Mouse (Mus musculus) retina, postnatal 7 days (tissue): Measurements from ENCODE around the gene Il16.

Source experiments
- DNase-seq: peaks from one replicate; pipeline ENCODE4 v3.0.0-alpha.2; 2012; ENCODE audit warnings: low read depth, low spot score

Gene Il16

GRCm38 (mm10) chr7:83682640-83683274 lies 62.8 kb downstream of the Il16 start:
- no peak for DNase-seq

- DNase-seq: no peak
Measured at GRCm38 (mm10) chr7:83678506-83678905, 67.0 kb downstream of the Il16 start.

- DNase-seq: no peak
Measured at GRCm38 (mm10) chr7:83677296-83677695, 68.2 kb downstream of the Il16 start.

GRCm38 (mm10) chr7:83675545-83676254 lies 69.8 kb downstream of the Il16 start:
- DNase-seq: peak; percentile 13

GRCm38 (mm10) chr7:83671573-83671972 lies 74.0 kb downstream of the Il16 start:
- no peak for DNase-seq

GRCm38 (mm10) chr7:83668724-83669123 lies 76.8 kb downstream of the Il16 start:
- DNase-seq: peak; percentile 16

GRCm38 (mm10) chr7:83667936-83668645 lies 77.4 kb downstream of the Il16 start:
- no peak for DNase-seq

GRCm38 (mm10) chr7:83666087-83666595 lies 79.4 kb downstream of the Il16 start:
- no peak for DNase-seq

- no peak for DNase-seq
Measured at GRCm38 (mm10) chr7:83662711-83663375, 82.7 kb downstream of the Il16 start.

GRCm38 (mm10) chr7:83661763-83662162 lies 83.8 kb downstream of the Il16 start:
- DNase-seq: no peak

GRCm38 (mm10) chr7:83661031-83661430 lies 84.5 kb downstream of the Il16 start:
- no peak for DNase-seq

GRCm38 (mm10) chr7:83660273-83660691 lies 85.2 kb downstream of the Il16 start:
- no peak for DNase-seq

GRCm38 (mm10) chr7:83659159-83660065 lies 86.1 kb downstream of the Il16 start:
- no peak for DNase-seq

GRCm38 (mm10) chr7:83658716-83659115 lies 86.8 kb downstream of the Il16 start:
- no peak for DNase-seq

- DNase-seq: no peak
Measured at GRCm38 (mm10) chr7:83654938-83655630, 90.4 kb downstream of the Il16 start.

GRCm38 (mm10) chr7:83654196-83654595 lies 91.3 kb downstream of the Il16 start:
- no peak for DNase-seq

GRCm38 (mm10) chr7:83653605-83654051 lies 91.9 kb downstream of the Il16 start:
- DNase-seq: no peak

- DNase-seq: no peak
Measured at GRCm38 (mm10) chr7:83652498-83652897, 93.0 kb downstream of the Il16 start.

GRCm38 (mm10) chr7:83650638-83651037 lies 94.9 kb downstream of the Il16 start:
- DNase-seq: no peak

GRCm38 (mm10) chr7:83648807-83649206 lies 96.7 kb downstream of the Il16 start:
- DNase-seq: no peak
